Mouse (Mus musculus) ovary, postnatal 36 days (tissue): ENCODE data around the gene Gria2.

Experiments used
- DNase-seq: peaks from one replicate; pipeline ENCODE4 v3.0.0; 2022; ENCODE audit warnings: low spot score, mixed read lengths

Gria2 gene

GRCm38 (mm10) chr3:80802596-80803081 is at the start of gene Gria2:
TSS of gene Gria2 (minus strand) at chr3:80802835.
- DNase-seq, result peak; percentile 72

DNA sequence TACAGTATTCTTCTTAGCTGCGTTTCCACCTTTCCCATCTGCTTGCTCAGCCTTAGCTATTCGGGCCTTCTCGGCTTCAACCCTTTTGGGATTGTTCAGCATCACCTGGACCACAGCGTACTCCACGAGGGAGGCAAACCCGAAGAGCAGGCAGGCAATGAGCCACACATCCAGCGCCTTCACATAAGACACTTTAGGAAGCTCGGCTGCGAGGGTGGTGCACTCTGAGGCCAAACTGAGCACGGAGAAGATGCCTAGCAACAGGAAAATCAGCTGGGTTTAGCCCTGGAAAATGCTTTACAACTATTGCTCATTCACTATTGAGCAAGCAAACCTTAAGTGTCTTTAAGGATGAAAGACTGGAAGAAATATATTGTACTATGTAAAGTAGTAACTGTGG is 48.3 kb upstream of the Gria2 start:
- DNase-seq, result no peak

DNA sequence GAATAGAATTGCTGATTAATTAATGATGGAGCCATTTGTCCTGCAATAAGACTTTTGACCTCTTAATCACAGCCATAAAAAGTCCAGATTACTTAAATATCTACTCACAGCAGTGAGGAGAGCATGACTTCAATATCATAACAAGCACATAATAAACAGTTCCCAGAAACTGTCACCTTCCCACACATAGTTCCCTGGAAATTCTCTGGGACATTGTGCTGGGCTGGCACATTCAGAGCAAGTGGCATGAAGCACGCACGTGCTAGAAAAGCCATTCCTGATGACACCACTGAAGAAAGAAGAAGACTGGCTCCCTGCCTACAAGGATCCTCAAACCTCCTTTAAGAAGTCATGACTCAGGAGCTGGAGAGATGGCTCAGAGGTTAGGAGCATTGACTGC is 43.0 kb upstream of the Gria2 start:
- no peak for DNase-seq

DNA sequence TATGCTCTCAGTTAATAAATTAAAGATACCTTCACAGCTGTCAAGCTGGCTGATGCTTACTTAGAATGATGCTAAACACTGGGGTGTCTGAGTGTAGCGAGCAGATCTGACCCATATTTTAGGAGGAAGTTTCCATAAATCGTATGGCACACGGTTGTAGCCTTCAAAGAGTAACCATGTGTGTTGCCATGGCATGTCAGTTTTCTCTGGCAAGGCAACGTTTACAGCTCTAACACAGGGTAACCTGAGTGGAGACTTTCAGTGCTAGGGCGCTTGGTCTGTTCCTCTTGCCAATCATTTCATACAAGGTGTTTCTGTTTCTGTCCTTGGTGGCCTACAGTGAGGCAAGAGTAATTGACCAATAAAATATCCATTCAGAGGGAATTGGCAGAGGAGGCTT is 37.2 kb upstream of the Gria2 start:
- no peak for DNase-seq

DNA sequence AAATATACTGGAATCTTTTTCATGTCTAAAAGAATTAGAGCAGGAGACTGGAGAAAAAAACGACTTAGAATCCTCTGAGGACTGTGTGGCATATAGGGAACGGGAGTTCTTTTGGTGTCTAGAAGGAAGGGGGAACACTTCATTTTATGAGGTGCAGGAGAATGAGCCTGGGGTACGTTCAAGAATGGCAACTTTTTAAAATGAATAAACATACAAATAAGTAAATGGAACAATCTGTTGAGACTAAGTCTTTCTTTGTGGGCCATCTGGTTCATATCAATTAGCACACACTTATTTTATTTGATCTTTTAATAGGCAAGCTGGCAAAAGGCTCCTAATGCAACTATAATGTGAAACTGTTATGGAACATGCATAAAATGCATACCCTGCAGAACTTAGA is 34.9 kb upstream of the Gria2 start:
- DNase-seq, result no peak

- no peak for DNase-seq
Observed at GRCm38 (mm10) chr3:80823975-80824374, 21.3 kb upstream of the Gria2 start.

- DNase-seq, result no peak
Observed at GRCm38 (mm10) chr3:80818619-80819018, 16.0 kb upstream of the Gria2 start.

- no peak for DNase-seq
Observed at GRCm38 (mm10) chr3:80813734-80814133, 11.1 kb upstream of the Gria2 start.

- DNase-seq, result no peak
Observed at GRCm38 (mm10) chr3:80812237-80812636, 9.6 kb upstream of the Gria2 start.

GRCm38 (mm10) chr3:80805327-80805726 is 2.7 kb upstream of the Gria2 start:
- DNase-seq, result no peak

- DNase-seq, result no peak
Observed at GRCm38 (mm10) chr3:80803811-80804210, 1.2 kb upstream of the Gria2 start.

DNA sequence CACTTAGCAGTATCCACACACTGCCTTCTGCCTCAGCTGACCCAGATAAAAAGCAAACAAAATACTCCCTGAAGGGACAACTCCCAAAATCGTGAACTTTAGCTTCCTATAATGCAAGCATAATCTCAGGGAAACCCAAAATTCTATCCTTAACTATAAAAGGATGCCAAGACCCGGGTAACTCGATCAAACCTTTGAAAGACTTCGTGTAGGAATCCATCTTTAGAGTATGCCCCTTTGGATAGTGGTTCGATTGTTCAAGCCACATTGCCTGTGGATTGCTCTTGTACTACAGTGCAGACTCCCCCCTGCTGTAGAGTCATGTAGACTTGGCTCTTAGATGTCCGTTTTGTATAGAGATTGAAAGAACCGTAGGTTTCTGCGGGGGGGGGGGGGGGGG is 576 bp upstream of the Gria2 start:
- DNase-seq, result no peak

GRCm38 (mm10) chr3:80801827-80802310 is 766 bp downstream of the Gria2 start:
- no peak for DNase-seq

GRCm38 (mm10) chr3:80800995-80801826 is 1.4 kb downstream of the Gria2 start:
- peak; percentile 2 for DNase-seq

GRCm38 (mm10) chr3:80800299-80800994 is 2.2 kb downstream of the Gria2 start:
- DNase-seq, result peak; percentile 2

GRCm38 (mm10) chr3:80797935-80798334 is 4.7 kb downstream of the Gria2 start:
- no peak for DNase-seq

DNA sequence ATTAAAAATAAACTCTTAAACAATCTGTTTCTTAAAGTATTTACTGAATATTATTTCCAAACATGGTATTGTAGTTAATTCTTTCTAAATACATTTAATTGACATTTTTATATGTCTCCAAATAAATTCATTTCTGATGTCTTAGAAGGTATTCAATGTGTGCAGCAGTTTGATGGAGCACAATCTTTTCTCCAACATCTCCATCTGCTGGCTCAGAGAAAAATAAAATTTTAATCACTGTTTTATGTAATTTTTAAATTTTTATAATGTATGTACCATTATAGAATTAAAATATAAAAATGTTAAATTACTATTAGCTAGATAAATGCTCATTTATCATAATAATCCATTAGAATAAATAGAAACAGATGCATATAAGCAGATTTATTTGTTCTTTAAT is 5.9 kb downstream of the Gria2 start:
- DNase-seq, result no peak

GRCm38 (mm10) chr3:80795284-80795683 is 7.4 kb downstream of the Gria2 start:
- no peak for DNase-seq

- no peak for DNase-seq
Observed at GRCm38 (mm10) chr3:80787116-80787744, 15.4 kb downstream of the Gria2 start.

GRCm38 (mm10) chr3:80781144-80781530 is 21.5 kb downstream of the Gria2 start:
- no peak for DNase-seq

DNA sequence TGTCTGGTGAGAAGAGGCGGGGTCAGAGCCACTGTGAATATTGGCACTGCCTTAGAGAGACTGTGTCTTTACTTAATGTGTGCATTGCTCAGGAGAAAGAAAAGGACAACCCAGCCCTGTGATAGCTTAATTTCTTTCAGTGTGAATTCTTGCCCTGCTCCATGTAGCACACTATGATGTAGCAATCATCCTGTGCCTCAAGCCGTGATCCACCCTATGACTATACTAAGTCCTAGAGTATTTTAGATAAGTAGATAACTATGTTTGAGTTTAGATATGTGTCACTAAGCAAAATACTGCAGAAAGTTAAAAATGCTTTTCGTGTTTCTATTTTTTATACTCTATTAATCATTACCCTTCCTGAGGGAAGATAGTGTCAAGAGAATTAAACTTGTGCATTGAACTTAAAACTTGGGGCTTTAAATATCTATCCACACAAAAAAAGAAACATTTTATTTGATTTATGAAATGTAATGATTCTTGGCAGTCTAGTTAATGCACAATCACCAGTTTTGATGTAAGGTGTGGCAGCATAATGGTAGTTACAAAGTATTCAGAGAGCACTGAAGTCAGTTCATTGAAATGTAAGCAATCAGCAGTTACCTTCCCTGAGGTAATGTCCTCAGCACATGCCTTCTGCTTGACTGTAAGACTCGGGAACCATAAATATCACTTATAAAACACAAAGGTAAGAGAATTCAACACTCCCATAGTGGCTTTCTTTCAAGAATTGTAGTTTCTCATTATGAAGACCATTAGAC is 22.1 kb downstream of the Gria2 start:
- no peak for DNase-seq

- no peak for DNase-seq
Observed at GRCm38 (mm10) chr3:80776628-80777027, 26.0 kb downstream of the Gria2 start.
